Mouse (Mus musculus) forebrain, postnatal 0 days (tissue): Measurements from ENCODE around the gene Pgls. TPM values are rescaled to one million over a fixed set of nuclear protein-coding genes. Genes with fewer than 3 reads are reported as not detected.

Source experiments
- ATAC-seq: fragments of 200-750 bp; cut with Nextera tagmentation; 2 replicates; pipeline ENCODE4 v1.8.0; 2017; ENCODE audit warnings: mild to moderate bottlenecking, moderate library complexity
- DNase-seq: peaks from one replicate; pipeline ENCODE4 v3.0.0-alpha.2; 2015
- H3K27ac ChIP-seq: fragments of 300-500 bp; sonication (generic); 2 replicates; pipeline ENCODE4 v1.5.1; 2014; ENCODE audit warnings: low read depth, mild to moderate bottlenecking, antibody characterized with exemption, low read length, moderate library complexity, mixed read lengths
- H3K27me3 ChIP-seq: fragments of 300-500 bp; sonication (generic); 2 replicates; pipeline ENCODE4 v1.6.1; 2014; ENCODE audit warnings: mild to moderate bottlenecking, low read length, mixed read lengths; ENCODE audit not compliant: insufficient read depth
- H3K36me3 ChIP-seq: fragments of 300-500 bp; sonication (generic); 2 replicates; pipeline ENCODE4 v1.6.1; 2014; ENCODE audit warnings: mild to moderate bottlenecking, moderate library complexity; ENCODE audit not compliant: insufficient read depth
- H3K4me1 ChIP-seq: fragments of 300-500 bp; sonication (generic); 2 replicates; pipeline ENCODE4 v1.6.1; 2014; ENCODE audit warnings: antibody characterized with exemption; ENCODE audit not compliant: insufficient read depth
- H3K4me2 ChIP-seq: fragments of 300-500 bp; sonication (generic); 2 replicates; pipeline ENCODE4 v1.6.1; 2014; ENCODE audit warnings: low read depth, mild to moderate bottlenecking, moderate library complexity
- H3K4me3 ChIP-seq: fragments of 300-500 bp; sonication (generic); 2 replicates; pipeline ENCODE4 v1.5.1; 2014; ENCODE audit warnings: low read depth, low read length, mixed read lengths
- H3K9ac ChIP-seq: fragments of 300-500 bp; sonication (generic); 2 replicates; pipeline ENCODE4 v1.6.1; 2014; ENCODE audit warnings: mild to moderate bottlenecking
- H3K9me3 ChIP-seq: fragments of 300-500 bp; sonication (generic); 2 replicates; pipeline ENCODE4 v1.6.1; 2016; ENCODE audit warnings: low read length
- CTCF ChIP-seq: sonication (generic); IDR thresholded peaks from 2 replicates; pipeline ENCODE4 v1.5.1; 2016; ENCODE audit warnings: antibody characterized with exemption, control low read depth, low read depth
- WGBS: fragments of 180-500 bp; shearing (Covaris S2); extraction: QIAGEN DNeasy Blood & Tissue Kit; methylation state at CpG from one replicate; pipeline ENCODE4 v1.1.7; 2014; 5-methylcytosine and 5-hydroxymethylcytosine counted together
- polyA plus RNA-seq: library from polyadenylated mRNA; unstranded; fragments of >200 nt; fragmentation: Nextera tagmentation; extraction: Ambion mirVana; gene quantifications from 2 replicates; pipeline ENCODE4 v1.2.1, GENCODE M21; 2015
- total RNA-seq: library from RNA; depleted of rRNA; stranded (reverse); fragments of >200 nt; gene quantifications from 2 replicates; pipeline ENCODE4 v1.2.3, GENCODE M21; 2014

Gene Pgls
- total and polyA plus RNA-seq, 2 experiments from 2014 or later: 248 to 262 TPM

DNA sequence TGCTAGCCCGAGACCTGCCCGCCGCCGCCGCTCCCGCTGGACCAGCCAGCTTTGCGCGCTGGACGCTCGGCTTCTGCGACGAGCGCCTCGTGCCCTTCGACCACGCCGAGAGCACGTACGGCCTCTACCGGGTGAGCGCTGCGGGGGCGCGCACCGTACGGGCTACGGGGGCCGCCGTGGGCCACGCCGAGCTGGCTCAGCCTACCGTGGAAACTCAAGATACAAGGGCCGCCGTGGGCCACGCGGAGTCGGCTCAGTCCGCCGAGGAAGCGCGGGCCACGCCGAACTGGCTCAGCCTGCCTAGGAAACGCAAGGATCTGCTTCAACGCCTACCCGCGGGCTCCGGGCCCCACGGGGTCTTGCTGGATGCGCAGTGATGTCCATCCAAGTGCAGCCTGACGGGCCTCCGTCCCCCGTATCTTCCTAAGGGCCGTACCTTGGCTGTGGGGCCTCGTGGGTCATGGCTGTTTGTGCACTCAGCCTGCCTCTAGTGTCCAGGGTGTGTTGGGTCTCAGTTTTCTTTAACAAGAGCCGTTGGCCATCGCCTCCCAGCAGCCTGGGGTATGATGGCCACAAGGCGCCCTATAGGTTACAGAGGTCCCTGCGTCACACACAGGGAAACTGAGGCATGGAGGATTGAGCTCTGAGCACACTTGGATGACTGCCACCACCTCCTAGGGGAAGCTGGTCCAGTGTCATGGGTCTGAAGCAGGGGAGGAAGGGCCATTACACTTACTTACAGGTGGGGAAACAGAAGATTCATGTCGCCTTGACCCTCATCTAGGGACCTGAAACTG, 596 bp downstream of the Pgls start:
- DNase-seq (no peak), ATAC-seq (peak; percentile 75)
- Histone ChIP-seq H3K27ac (peak overlapping the region; percentile 96), H3K4me2 (peak overlapping the region; percentile 90), H3K27me3 (no peaks in the 10 kb centered on the region), H3K9ac (peak overlapping the region; percentile 89), H3K36me3 (peaks cover 5% of the 10 kb centered on the region; the same call in 1 of the 2 replicates), H3K4me3 (peak overlapping the region; percentile 76), H3K4me1 (peaks cover 10% of the 10 kb centered on the region), H3K9me3 (no peaks in the 10 kb centered on the region)
- peak; percentile 21 for TF ChIP-seq CTCF
- WGBS: 5% methylated on average over 59 of the region's 60 CpGs

DNA sequence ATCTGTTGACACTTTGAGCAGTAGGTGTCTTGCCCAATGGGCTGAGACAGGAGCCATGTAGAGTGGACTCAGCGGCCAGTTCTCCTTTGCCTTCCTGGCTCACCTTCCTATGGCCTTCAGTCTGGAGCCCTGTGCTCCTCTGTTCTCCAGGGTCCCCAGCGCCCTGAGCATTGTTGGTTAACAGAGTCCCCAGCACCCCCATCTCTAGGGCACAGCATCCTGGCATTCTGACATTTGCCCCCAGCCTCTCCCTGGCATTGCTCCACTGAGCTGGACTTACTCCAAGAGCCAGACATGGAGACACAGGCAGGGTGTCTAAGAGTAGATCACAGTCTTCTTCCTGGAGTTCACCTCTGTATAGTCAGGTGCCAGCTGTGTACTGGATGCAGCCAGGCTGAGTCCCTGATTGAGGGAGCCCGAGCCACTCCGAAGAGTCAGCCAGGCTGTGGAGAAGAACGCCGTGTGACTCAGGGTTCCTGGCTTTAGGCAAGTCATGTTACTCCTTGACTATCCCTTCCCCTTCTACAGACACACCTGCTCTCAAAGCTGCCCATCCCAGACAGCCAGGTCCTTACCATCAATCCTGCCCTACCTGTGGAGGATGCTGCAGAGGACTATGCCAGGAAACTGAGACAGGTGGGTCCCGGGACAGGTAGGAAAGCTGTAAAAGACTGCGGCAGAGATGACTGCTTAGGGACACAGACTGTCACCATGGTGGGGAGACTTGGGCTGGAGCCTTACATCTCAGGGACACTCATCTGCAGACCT, 1.8 kb downstream of the Pgls start:
- DNase-seq (no peak), ATAC-seq (no peak)
- Histone ChIP-seq H3K9ac (no peak overlapping the region), H3K36me3 (peaks cover 5% of the 10 kb centered on the region; the same call in 1 of the 2 replicates), H3K27me3 (no peaks in the 10 kb centered on the region), H3K4me2 (no peak overlapping the region), H3K27ac (no peak overlapping the region), H3K4me3 (no peak overlapping the region), H3K9me3 (no peaks in the 10 kb centered on the region), H3K4me1 (peaks cover 10% of the 10 kb centered on the region)
- 89% methylated on average over 8 of the region's 8 CpGs for WGBS
- TF ChIP-seq CTCF: no peak

DNA sequence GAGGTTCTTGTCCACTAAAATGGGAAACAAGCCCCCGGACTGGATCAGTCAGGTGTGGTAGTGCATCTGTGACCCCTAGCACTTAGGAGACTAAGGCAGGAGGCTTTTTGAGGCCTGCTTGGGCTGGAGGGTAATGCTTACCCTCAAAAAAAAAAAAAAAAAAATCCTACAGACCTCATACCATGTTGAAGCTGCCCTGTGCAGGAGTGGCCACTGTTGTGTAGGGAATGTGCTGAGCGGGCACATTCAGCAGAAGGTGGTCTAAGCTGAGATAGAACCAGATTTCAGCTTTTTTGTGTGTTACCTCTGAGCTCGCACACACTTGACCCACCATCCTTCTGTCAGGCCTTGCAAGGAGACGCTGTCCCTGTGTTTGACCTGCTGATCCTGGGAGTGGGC, 2.3 kb downstream of the Pgls start:
- no peak for TF ChIP-seq CTCF
- no peaks in the 10 kb centered on the region for H3K27me3 ChIP-seq
- no peaks in the 10 kb centered on the region for H3K9me3 ChIP-seq
- 94% methylated on average over 4 of the region's 4 CpGs for WGBS
- no peak overlapping the region for H3K4me3 ChIP-seq
- no peak overlapping the region for H3K9ac ChIP-seq
- ATAC-seq: no peak
- H3K4me2 ChIP-seq: no peak overlapping the region
- no peak for DNase-seq
- H3K36me3 ChIP-seq: peaks cover 5% of the 10 kb centered on the region; the same call in 1 of the 2 replicates
- H3K27ac ChIP-seq: no peak overlapping the region
- H3K4me1 ChIP-seq: peaks cover 10% of the 10 kb centered on the region

DNA sequence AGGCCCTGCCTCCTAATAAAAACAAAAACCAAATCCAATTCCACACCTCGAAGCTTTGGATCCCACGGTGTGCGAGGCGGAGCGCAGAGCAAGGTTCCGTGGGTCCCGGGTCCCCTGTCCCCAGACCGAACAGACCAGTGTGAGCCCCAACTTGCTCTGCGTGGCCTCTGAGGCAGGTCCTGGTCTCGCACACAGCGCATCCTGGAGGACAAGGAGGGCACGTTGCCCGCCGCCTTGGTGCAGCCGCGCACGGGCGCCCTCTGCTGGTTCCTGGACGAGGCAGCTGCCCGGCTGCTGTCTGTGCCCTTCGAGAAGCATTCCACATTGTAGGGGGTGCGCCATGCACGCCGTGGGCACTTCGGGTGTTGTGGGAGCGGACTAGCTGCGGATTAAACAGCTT, 3.9 kb downstream of the Pgls start:
- peak; percentile 100 for TF ChIP-seq CTCF
- H3K9me3 ChIP-seq: no peaks in the 10 kb centered on the region
- H3K4me3 ChIP-seq: 0 out of 2 replicates have a peak overlapping the region, but pooled peaks have one; percentile 5
- WGBS: 7% methylated on average over 27 of the region's 27 CpGs
- no peaks in the 10 kb centered on the region; the same call in 1 of the 2 replicates for H3K27me3 ChIP-seq
- H3K9ac ChIP-seq: peak overlapping the region; percentile 31
- peak overlapping the region; percentile 39 for H3K4me2 ChIP-seq
- ATAC-seq: peak; percentile 53
- no peak overlapping the region for H3K27ac ChIP-seq
- DNase-seq: peak; percentile 89
- peaks cover 10% of the 10 kb centered on the region for H3K4me1 ChIP-seq
- H3K36me3 ChIP-seq: peaks cover 5% of the 10 kb centered on the region; the same call in 1 of the 2 replicates

DNA sequence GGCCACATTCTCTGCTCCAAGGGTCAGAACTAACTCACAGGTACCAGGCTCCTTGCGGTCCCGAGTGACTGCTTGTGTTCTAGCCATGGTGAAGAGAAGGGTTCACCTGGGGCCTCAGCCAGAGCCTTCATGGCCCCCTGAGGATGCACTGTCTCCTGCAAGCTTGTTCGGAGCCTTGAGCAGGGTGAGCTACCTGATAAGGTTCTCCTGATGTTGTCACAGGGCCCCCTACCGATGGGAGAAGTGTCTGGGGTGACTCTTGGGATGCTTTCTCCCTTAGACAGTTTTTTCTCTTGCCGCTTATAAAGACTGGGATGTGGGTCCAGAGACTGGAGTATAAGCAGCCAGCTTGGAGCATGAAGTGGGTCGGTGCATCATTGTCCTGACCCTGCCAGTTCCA, 4.4 kb downstream of the Pgls start:
- no peaks in the 10 kb centered on the region; the same call in 1 of the 2 replicates for H3K27me3 ChIP-seq
- WGBS: 60% methylated on average over 6 of the region's 6 CpGs
- H3K9me3 ChIP-seq: no peaks in the 10 kb centered on the region
- ATAC-seq (no peak), DNase-seq (no peak)
- no peak overlapping the region for H3K27ac ChIP-seq
- no peak overlapping the region for H3K4me3 ChIP-seq
- H3K4me1 ChIP-seq: peaks cover 7% of the 10 kb centered on the region; the same call in 1 of the 2 replicates
- no peak for TF ChIP-seq CTCF
- 0 out of 2 replicates have a peak overlapping the region, but pooled peaks have one; percentile 31 for H3K9ac ChIP-seq
- H3K4me2 ChIP-seq: peak overlapping the region; percentile 39; the same call in 1 of the 2 replicates
- peaks cover 5% of the 10 kb centered on the region; the same call in 1 of the 2 replicates for H3K36me3 ChIP-seq

DNA sequence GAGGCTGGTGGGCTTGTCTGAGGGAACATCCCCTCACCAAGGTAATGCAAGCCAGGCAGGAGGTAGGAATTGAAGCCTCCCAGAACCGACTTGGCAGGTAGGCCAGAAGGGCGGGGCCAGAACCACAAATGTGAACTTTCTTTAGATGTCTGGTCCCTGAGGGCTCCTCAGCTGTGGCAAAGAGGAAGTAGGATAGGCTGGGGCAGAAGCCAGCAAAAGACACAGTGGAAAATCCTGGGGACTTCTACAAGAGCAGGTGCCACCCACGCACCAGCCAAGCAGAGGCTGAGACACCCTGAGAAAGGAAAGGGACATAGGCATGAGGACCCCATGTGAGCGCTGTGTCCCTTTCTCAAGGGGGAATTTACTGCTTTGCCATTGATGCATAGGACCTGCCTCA, 4.8 kb downstream of the Pgls start:
- no peak for TF ChIP-seq CTCF
- Histone ChIP-seq H3K4me2 (no peak overlapping the region), H3K27ac (no peak overlapping the region), H3K27me3 (peaks cover under 1% of the 10 kb centered on the region; the same call in 1 of the 2 replicates), H3K9ac (no peak overlapping the region), H3K36me3 (peaks cover 5% of the 10 kb centered on the region; the same call in 1 of the 2 replicates), H3K4me1 (peaks cover 7% of the 10 kb centered on the region; the same call in 1 of the 2 replicates), H3K4me3 (no peak overlapping the region), H3K9me3 (no peaks in the 10 kb centered on the region)
- ATAC-seq (no peak), DNase-seq (no peak)
- 82% methylated on average over 4 of the region's 4 CpGs for WGBS
